Mouse (Mus musculus): Measurements from ENCODE around the gene 1700013F07Rik.
"Not testable (repeated sequence)": the region's sequence is repeated elsewhere in the genome, so short reads cannot be mapped to it uniquely, and the experiment has no call there.

Gene 1700013F07Rik

DNA sequence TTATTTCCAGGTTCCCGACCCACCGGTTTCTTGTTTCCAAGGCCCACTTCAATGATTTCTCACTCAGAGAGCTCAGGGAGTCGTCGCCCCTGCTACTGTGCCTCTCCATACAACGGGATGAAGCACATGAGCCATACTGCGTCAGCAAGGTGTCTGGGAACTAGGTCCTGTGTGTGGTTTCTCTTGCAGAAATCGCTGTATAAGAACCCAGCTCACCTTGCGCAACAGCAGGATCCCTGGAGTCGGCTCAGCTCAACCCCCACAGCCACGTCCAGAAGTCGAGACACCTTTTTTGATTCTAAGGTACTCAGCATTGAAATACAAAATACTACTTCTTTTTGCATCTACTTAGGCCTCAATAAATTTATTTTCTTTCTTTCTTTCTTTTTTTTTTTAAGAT, 8.3 kb downstream of the 1700013F07Rik start:
- in situ Hi-C loops (cut with MboI, MseI): no loop called here

DNA sequence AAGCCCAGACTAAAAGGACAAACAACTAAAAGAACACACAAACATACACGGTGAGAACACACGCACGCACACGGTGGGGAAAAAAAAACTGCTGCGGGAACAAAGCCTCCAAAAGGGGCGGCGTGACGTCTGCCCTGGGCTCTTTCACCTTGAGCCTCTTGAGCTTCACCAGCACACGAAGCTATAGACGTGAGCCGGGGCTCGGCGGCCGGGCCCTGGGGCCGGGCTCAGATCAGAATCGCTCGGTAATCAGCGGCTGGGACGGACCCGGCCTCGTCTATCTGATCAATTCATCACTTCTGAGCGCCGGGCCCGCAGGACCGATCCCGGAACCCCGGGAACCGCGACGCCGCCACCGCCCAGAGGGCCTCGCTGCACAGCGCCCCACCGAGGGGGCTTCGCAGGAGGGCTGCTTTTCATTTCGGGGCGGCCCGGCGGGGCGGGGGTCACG, 20.2 kb downstream of the 1700013F07Rik start:
- in situ Hi-C loops (cut with MboI, MseI): no loop called here

DNA sequence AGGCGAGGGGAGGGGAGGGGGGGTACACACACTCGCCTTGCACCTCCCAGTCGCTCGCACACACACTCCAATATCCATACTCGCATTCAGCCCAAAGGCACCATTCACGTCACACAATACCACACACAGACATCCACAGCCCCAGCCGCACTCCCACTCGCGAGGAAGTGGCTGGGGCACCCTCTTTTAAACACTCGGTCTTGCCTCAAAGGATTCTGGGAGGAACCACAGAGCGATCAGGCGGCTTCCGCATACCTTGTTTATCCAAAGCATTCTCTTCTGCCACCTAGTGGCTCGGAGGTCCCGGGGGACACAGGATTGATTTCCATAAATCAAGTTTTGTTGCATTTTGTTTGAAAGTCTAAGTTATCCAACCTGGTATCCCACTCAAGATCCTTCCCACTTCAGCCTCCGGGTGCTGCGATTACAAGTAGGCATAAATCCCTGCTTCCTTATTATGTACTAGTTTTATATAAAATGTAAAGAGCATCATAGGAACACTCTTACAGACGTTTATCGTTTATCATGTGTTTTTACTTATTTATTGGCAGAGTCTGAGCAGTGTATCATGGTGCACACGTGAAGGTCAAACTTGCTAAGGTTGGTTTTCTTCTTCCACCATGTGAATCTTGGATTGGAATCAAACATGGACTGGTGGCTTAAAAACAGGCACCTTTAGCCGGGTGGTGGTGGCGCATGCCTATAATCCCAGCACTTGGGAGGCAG, 20.8 kb downstream of the 1700013F07Rik start:
- in situ Hi-C loops (cut with MboI, MseI): no loop called here

DNA sequence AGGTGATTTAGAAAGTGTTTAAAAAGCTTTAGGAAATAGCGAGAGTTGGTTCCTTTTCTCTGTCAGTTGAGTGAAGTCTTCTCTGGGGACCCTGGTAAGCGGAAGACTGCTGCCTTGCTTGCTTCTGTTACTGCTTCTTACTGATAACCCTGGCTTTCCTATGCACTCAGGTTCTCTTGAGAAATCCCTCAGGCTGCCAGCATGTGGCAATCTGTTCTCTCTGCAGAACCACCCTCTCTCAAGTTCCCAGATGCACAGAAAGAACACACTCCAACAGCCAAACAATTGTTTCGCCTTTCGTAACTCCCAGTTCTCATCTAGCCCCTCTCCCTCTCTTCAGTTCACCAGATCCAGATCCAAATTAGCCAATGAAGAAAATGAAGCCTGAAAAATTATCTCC, 23.9 kb downstream of the 1700013F07Rik start:
- in situ Hi-C loops (cut with MboI, MseI): no loop called here

DNA sequence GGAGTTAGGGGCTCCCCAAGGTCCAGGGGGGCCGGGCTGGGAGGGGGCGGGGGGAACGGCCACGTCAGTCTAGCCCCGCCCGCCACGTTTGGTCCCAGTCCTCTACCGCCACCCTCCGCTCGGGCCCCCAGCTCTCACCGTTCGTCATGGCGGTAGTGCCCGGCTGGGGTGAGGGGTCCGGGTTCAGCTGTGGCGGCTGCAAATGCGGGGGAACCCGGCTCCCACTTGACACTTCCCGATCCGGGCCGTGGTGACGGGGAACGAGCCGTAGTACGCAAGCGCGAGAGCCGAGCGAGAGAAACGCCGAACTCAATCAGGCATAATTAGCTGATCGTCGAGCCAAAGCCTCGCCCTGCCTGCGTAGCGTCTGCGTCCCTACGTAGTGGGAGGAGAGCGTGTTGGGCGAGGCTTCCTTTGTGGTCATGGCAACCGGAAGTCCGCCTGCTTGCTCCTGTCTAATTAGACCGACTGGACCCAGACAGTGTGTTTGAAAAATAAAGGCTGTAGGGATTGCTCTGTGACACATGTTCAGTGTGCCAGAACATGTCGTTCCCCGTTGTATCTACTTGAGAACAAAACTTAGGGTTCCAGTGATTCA, 28.3 kb downstream of the 1700013F07Rik start, which contains the start of gene Tmem167b:
Tmem167b (minus strand) TSS at position 334 of the 598 bp plus-strand sequence.
- in situ Hi-C loops (cut with MboI, MseI): loop anchor here (5.0 kb wide), 1 partner anchor 160 kb away; no protein-coding TSS in a partner anchor

DNA sequence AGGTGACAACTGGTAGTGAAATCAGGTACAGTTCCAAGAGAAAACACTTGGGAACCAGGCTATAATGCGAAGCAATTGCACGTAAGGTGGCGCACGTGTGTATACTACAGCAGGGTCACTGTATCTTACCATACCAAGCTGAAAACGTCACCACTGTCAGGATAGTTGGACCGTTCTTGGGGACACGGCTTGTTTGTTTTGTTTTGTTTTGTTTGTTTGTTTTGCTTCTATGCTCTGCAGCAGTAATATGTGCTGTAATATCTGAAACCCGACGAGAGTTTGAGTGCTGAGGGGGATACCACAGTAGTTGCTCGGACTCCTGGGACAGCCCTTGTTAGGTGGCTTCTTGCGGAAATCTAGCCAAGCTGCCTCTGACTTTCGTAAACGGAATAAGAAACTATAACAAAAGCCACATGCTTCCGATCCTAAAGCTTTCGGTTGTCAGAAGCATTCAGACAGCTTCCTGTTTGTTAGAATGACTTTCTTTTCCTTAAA, 28.9 kb downstream of the 1700013F07Rik start:
- in situ Hi-C loops (cut with MboI, MseI): loop anchor here (5.0 kb wide), 1 partner anchor 161 kb away; no protein-coding TSS in a partner anchor

DNA sequence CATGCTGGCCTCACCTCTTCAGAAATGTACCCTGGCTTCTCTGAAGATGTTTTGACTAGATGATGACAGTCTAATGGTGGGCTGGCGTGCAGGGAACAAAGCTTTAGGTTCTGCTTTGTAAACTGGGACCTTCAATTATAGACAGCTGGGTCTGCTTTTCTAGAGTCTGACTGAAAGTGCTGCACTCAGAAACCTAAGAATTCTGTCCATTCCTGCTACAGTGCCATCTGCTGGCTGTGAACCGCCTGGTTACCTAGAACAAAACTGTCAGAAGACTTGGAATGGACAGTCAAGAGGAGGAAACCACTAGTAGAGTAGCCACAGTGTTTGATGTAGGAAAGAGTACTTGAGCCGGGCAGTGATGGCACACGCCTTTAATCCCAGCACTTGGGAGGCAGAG, 29.4 kb downstream of the 1700013F07Rik start:
- in situ Hi-C loops (cut with MboI, MseI): loop anchor here (5.0 kb wide), 1 partner anchor 161 kb away; no protein-coding TSS in a partner anchor

DNA sequence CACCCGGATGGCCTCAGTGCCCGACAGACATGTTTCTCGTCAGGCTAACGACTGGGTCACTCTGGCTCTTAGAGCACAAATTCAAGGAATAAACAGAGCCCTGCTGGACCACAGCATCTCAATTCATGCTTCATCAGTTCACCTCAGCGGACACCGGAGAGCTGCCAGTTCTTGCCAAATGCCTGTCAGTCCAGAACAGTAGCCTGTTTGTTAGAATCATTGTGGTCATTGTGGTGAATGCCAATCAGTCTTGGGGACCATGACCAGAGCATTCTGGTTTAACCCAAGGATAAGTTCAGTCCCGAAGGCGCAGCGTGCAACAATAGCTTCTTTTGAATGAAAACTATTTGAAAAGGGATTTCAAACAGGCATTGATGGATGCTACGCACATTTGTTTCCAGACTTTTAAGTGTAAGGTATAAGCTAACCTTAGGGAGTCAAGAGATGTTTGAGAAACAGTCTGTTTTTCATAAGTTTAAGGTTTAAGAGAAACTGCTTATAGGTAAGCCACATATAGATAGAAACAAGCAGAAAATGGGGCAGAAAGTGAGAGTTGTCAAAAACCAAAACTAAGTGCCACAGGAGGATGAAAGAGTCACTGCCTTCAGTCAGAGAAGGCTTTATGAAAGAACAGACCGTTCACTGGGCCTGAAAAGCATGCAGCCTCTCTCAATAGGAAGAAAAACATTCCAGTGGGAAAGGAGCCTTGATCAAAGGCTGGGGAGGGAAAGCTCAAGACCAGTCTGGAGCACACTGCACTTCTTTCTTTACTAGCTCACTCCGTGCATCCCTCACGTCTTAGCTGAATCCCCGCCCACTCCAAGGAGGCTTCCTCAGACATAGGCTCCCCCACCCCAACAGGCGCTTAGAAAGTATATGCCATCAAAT, 34.3 kb downstream of the 1700013F07Rik start:
- in situ Hi-C loops (cut with MboI, MseI): no loop called here

DNA sequence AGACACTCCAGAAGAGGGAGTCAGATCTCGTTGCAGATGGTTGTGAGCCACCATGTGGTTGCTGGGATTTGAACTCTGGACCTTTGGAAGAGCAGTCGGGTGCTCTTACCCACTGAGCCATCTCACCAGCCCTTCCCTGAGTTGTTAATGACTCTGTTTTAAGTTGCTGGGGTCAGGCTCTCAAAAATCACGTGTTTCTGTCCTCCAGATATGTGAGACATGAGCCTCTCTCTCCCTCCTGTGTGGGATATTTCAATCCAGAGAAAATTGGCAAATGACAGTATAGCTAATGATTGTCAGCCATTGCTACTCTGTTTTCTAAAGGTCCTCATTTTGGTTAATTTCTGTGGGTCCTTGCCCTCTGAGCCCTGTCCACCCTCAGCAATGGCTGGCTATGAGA, 35.7 kb downstream of the 1700013F07Rik start:
- in situ Hi-C loops (cut with MboI, MseI): not testable (repeated sequence)

DNA sequence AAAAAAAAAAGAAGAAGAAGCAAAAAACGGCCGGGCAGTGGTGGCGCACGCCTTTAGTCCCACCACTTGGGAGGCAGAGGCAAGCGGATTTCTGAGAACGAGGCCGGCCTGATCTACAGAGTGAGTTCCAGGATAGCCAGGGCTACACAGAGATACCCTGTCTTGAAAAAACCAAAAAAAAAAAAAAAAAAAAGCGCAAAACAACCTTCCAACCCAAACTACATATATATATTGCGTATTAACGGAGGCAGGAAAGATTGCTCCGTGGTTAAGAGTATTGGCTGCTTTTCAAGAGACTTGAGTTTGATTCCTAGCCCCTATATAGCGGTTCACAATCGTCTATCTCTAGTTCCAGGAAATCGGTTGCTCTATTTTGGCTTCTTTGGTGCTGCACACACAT, 36.9 kb downstream of the 1700013F07Rik start:
- in situ Hi-C loops (cut with MboI, MseI): no loop called here

DNA sequence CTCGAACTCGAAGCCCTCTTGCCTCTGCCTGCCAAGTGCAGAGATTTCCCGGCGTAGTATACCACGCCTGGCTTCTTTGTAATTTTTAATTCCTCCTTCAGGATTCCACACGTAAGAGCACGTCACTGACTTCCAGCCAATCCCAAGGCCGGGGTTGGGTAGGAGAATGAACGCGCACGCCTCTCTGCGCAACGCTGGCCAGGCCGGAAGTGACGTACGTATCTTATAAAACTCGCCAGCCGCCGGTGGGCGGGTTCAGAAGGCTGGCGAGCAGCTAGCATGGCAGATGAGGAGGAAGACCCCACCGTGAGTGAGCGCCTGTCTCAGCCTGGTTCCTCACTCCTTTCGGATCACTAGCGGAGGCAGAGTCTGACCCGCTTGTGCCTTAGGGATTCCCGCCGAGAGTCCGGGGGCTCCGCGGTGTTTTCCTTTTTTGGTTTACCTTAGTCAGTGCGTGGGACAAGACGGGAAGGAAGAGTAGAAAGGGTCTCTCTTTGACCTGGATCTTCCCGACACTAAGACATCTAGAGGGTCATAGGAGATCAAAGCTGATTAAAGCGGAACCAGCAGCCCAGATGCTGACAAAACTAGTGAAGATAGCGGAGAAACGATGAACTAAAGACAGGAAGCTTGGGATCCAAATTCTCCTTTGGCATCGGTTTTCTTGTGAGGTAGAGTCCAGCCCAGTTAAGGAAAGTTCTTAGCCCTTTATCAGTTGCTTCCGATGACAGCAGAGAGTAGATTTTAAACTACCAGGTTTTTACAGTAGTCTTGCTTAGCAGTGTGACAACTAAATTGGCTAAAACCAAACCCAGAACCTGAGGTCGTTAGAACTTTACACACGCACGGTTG, 37.7 kb downstream of the 1700013F07Rik start, which contains the start of gene Taf13:
Taf13 (plus strand) TSS at position 256 of the 852 bp plus-strand sequence.
- in situ Hi-C loops (cut with MboI, MseI): no loop called here

DNA sequence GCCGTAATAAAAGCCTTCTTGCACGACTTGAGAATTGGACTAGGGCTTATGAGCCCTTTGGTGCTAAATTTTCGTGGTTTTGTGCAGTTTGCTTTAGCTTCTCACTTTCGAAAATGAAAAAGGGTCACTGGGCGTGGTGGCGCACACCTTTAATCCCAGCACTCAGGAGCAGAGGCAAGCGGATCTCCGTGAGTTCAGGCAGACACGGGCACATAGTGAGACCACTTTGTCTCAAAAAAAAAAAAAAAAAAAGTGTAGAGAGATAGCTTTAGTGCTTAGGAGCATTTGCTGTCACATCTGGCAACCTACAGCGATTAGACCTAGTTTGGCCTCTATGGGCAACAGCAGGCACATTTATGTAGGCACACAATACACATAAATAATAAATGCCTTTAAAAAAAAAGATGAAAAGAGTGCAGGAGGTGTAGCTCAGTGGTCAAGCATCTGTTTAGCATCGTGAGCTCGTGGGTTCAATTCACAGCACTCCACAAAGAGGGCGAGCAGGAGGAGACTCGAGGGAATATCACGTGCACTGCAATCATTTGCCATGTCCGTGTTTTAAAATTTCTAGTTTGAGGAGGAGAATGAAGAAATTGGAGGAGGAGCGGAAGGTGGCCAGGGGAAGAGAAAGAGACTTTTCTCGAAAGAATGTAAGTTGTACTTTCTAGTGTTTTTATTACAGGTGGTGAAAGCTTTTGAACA, 38.5 kb downstream of the 1700013F07Rik start:
- in situ Hi-C loops (cut with MboI, MseI): no loop called here

DNA sequence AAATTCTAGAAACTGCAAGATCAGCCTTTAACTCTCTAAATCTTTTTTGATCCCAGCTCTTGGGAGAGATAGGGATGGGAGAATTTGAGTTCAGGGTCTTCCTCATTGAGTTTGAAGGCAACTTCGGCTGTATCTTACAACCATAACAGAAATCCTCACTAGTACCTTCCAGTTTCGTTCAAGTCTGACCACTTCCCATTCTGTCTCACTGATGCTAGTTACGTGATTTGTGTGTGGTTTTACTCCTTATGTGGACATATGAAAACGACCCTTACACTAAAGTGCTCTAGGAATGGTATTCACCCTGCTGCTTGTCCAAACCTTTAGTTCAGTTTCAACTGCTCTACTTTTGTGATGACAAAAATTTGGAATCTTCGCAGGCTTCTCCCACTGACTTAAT, 40.1 kb downstream of the 1700013F07Rik start:
- in situ Hi-C loops (cut with MboI, MseI): no loop called here

DNA sequence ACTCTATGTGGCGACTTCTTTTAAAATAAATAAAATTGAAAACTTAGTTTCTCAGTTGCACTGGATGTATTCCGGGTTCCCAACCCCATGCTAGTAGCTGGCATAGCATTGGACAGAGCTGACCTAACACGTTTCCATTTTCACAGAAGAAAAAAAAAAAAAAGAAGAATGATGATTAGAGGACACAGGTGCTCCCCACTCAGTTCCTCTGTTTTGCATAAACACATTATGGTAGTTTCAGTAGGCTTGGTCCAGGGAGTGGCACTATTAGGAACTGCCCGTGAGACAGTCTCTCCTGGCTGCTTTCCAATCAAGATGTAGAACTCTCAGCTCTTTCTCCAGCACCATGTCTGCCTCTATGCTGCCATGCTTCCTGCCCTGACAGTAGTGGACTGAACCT, 50.6 kb downstream of the 1700013F07Rik start:
- in situ Hi-C loops (cut with MboI, MseI): no loop called here

DNA sequence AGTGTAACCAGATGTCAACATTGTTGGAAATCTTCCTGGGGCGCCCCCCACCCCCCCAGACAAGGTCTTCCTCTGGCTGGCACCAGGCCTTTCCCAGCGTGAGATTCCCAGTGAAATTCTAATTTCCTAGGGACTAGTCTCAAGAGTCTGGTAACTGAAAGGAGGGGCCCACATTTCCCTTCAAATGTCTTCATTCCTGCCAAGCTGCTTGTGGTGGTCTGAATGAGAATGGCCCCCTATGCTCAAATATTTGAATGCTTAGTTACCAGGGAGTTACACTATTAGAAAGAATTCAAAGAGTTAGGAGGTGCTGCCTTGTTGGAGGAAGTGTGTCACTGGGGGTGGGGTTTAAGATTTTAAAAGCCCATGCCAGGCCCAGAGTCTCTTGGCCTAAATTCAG, 54.5 kb downstream of the 1700013F07Rik start:
- in situ Hi-C loops (cut with MboI, MseI): no loop called here

DNA sequence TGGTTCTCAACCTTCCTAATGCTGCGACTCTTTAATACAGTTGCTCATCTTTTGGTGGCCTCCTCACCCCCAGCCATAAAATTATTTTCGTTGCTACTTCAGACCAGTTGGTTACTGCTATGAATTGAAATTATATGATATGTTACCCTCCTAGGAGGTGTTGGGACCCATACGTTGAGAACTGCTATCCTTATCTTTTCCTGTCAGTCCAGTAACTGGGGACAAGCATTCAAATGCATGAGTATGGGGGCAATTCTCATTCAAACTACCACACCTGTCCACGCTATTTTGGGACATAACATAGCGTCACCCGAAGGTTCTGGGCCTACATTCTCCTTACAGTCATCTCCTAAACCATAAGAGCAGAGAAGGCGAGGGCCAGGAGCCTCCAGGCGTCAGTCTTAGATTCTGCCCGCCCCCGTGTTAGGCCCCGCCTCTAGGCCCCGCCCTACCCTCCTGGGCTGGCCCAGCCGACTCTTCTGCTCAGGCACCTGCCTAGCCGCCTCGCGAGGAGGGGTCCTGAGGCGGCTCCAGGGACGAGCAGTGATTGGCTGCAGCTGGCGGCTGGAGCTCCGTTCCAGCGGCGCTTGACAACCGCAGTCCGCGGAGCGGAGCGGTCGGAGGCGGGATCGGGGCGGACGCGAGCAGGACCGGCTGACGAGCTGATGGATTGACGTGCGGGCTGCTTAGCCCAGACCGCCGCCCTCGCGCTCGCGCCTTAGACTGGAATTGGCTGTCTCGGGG, 57.0 kb downstream of the 1700013F07Rik start, which contains the start of gene Wdr47:
Wdr47 (plus strand) TSS at position 494 of the 744 bp plus-strand sequence.
- in situ Hi-C loops (cut with MboI, MseI): no loop called here

DNA sequence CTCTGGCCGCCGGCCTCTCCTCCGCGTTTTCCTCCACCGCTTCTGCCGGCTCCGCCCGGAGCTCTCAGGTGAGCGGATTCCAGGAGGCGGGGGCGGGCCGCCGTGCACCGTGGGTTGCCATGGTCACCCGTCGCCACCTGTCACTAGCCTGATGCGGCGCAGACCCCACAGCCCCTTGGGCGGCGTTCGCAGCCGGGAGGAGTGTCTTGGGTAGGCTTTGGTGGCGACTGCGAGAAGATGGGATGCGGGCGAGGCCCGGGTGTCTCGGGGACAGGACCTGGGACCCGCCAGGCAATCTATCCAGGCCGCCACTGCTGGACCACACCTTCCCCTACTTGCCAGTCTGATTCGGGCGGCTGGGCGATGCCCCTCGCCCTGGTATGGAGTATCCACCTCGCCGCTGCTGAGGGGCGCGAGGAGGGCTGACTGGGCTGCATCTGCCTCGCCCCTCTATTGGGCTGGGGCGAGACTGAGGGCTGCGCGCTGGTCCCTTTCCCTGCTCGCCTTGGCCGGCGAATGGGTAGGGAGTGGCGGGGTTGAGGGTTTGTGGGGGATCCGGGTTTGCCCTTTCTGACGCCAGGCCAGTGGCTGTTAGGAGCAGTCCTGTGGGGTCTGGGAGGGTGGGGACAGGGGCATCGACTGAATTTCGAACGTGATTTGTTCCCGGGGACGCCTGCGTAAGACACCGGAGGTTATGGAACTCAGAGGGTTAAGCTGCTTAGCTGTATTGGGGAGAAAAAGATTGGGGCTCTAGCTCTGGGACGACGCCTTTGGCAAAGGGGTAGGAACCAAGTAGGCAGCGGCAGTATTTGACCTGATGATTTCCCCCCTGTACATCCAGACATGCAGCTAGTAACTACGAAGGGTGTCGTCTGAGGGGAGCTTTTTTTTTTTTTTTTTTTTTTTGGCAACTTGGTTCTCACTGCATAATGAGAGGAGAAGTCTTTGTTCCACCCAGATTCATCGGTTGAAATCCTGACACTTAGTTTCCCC, 57.9 kb downstream of the 1700013F07Rik start:
- in situ Hi-C loops (cut with MboI, MseI): no loop called here

All from regulatory T cell (primary cell).